Mouse (Mus musculus) layer of hippocampus, adult 2 months (tissue): ENCODE data around the gene Cdk10. TPM values are rescaled to one million over a fixed set of nuclear protein-coding genes. Genes with fewer than 3 reads are reported as not detected.
"Not testable (repeated sequence)": the region's sequence is repeated elsewhere in the genome, so short reads cannot be mapped to it uniquely, and the experiment has no call there.

Experiments
- DNase-seq, 2 experiments: peaks; one replicate each; pipeline ENCODE4 v3.0.0; 2022; ENCODE audit warnings: low spot score in 2 of 2
- H3K27ac ChIP-seq: fragments of 200-600 bp; 2 replicates; pipeline ENCODE4 v1.8.1; 2022
- H3K4me3 ChIP-seq: fragments of 200-600 bp; 2 replicates; pipeline ENCODE4 v1.8.1; 2022; ENCODE audit warnings: mild to moderate bottlenecking
- CTCF ChIP-seq: fragments of 200-600 bp; conservative IDR thresholded peaks from 2 replicates; pipeline ENCODE4 v1.8.1; 2022; ENCODE audit warnings: antibody characterized with exemption, mild to moderate bottlenecking, moderate library complexity
- long read RNA-seq, 2 experiments: library from polyadenylated mRNA; stranded (forward); transcript quantifications; one replicate each; pipeline ENCODE4 v2.0.0; 2021; ENCODE audit warnings: borderline mapping rate in 2 of 2
- total RNA-seq, 2 experiments: library from RNA; stranded (reverse); gene quantifications; 2 replicates each; pipeline ENCODE4 v1.2.3; 2021

Gene Cdk10
- total RNA-seq = 10 to 100 TPM; 93.9 to 98.8 TPM
- long read RNA-seq, experiment 1, transcript Cdk10-212 (13 exons, 1,580 nt) = major isoform, 16 of 42 reads
- long read RNA-seq, experiment 1, transcript Cdk10-201 (13 exons, 1,642 nt) = major isoform, 16 of 42 reads
- long read RNA-seq, experiment 1, partial matches to known transcripts = 2 of 42 reads
- long read RNA-seq, experiment 1, other reads (novel, unspliced or antisense) = 8 of 42 reads
- long read RNA-seq, experiment 2, transcript Cdk10-201 (13 exons, 1,642 nt) = major isoform, 29 of 65 reads
- long read RNA-seq, experiment 2, transcript Cdk10-212 (13 exons, 1,580 nt) = minor isoform, 23 of 65 reads
- long read RNA-seq, experiment 2, partial matches to known transcripts = 6 of 65 reads
- long read RNA-seq, experiment 2, other reads (novel, unspliced or antisense) = 7 of 65 reads

DNA sequence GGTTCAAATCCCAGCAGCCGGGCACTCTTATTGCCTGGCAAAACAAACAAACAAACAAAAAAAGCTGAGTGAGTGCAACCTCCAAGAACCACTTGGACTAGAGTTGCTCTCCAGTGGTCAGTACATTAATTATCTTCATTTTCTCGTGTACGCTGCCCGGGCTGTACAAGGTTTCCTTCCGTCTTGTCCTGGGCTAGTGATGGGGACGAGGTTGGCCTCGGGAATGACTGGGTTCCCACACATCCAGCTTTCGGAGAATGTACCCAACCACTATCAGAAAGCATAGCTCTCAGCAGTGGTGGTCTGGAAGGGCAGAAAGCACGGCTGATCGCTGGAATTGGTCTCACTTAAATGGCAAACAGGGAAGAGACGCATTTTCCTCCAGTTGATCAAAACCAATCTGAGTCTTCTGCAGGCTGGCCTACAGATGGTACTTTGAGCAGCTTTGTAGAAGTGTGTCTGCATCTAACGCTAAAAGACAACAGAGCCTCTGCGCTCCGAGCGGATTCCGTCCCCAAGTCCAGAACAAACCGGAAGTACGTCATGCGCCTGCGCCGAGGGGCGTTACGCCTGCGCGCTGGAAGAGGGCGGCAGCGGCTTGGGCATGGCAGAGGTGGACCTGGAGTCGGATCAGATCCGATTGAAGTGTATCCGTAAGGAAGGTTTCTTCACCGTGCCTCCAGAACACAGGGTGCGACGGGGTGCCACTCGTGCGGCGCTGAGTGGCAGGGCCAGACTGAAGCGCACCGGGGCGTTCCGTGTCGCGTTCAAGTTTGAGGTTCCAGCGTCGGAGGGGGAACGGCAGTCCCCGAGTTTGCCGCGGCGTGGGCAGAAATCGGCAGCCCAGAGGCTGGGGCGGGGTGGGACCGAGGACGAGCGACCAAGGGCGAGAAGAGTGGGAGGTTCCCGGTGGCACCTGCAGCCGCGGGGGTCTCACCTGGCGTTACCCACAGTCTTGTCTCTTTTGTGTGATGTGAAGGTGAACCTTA lies at the start of gene Cdk10:
Gene Cdk10 (plus strand): TSS at position 565 of the 989 bp plus-strand sequence.
- peak; percentile 94 for DNase-seq
- H3K27ac ChIP-seq = peak within 1 kb of the TSS; percentile 93
- no peak; the same call in 1 of the 2 replicates for TF ChIP-seq CTCF
- H3K4me3 ChIP-seq = peak within 1 kb of the TSS; percentile 66

DNA sequence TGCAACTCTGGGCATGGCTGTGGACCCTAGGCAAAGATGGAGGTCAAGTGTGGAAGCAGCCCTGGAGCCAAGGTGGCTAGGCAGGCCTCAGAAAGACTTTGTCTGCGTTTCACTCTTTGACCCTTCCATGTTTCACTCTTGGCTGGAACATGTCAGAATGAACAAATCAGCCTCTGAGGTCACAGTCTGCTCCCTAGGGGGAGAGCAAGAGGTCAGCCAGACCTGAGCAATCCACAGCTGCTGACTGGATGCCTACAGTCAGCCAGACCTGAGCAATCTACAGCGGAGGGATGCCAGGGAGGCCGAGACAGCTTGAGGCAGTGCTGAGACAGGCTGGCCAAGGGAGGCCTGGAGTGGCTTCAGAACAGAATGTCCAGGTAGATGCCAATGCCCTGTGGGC lies 43.3 kb upstream of the Cdk10 start:
- no peak for DNase-seq
- Histone ChIP-seq H3K4me3 (no peak overlapping the region), H3K27ac (no peak overlapping the region)
- no peak for TF ChIP-seq CTCF

GRCm38 (mm10) chr8:123185566-123186409 lies 38.9 kb upstream of the Cdk10 start, which contains the start of gene Dpep1:
TSS of gene Dpep1 (plus strand) at chr8:123186242.
- TF ChIP-seq CTCF = no peak
- Histone ChIP-seq H3K27ac (no peak within 1 kb of the TSS), H3K4me3 (no peak within 1 kb of the TSS)
- DNase-seq = no peak

DNA sequence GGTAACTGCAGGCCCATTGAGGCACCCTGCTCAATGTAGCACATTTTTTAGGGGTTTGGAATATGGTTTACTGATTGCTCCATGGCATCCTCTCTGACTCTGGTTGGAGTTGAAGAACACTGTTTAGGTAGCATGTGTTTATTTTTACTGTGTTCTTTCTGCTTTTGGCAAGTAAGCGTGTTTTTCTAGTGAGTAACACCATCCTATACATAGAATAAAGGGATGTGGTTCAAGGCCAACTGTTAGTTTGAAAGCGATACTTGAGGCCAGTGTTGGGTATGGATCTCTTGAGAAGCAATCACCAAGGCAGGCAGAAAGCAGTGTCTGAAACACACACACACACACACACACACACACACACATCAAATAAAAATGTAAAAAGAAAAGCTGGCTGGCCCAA lies 36.6 kb upstream of the Cdk10 start:
- DNase-seq = no peak
- no peak for TF ChIP-seq CTCF

DNA sequence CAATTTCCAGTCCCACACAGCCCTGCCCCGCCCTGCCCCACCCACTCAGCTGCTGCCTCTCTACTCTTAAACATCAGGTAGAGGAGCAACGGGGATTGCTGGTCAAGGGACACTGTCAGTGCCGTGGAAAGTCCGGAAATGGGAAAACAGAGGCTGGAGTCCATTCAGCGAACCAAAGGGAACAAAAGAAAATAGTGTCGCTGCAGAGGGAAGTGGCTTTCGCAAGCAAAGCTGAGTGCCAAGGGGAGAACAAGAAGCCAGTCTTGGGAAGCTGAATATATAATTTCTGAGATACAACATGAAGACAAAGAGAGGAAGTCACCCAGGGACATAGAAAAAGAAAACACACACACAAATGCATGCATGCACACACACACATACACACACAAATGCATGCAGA lies 35.8 kb upstream of the Cdk10 start:
- no peak for DNase-seq
- H3K4me3 ChIP-seq = no peak overlapping the region
- no peak for TF ChIP-seq CTCF
- H3K27ac ChIP-seq = no peak overlapping the region

More for the DNA sequence above, 36.6 kb upstream of the Cdk10 start:
- H3K4me3 ChIP-seq = no peak overlapping the region
- H3K27ac ChIP-seq = no peak overlapping the region

GRCm38 (mm10) chr8:123190678-123191077 lies 34.0 kb upstream of the Cdk10 start:
- no peak overlapping the region for H3K4me3 ChIP-seq
- TF ChIP-seq CTCF = peak; percentile 77
- DNase-seq = peak; percentile 81 to 82
- peak overlapping the region; percentile 80 for H3K27ac ChIP-seq

DNA sequence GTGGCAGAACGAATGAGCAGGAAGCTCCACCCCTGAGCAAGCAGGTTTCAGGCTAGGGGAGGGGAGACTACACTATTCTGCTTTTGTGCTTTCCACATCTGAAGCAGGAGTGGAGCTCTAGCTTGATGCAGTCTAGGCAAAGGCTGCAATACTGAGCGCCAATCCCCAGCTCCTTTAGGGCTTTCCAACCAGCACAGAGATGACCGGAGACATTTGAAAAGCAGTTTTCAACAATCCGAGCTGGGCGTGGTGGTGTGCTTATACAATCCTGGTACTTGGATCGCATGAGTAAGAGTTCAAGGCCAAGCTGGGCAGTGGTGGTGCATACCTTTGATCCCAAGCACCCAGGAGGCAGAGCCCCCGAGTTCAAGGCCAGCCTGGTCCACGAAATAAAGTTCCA lies 32.7 kb upstream of the Cdk10 start:
- no peak for DNase-seq
- no peak for TF ChIP-seq CTCF
- H3K4me3 ChIP-seq = no peak overlapping the region
- H3K27ac ChIP-seq = no peak overlapping the region

DNA sequence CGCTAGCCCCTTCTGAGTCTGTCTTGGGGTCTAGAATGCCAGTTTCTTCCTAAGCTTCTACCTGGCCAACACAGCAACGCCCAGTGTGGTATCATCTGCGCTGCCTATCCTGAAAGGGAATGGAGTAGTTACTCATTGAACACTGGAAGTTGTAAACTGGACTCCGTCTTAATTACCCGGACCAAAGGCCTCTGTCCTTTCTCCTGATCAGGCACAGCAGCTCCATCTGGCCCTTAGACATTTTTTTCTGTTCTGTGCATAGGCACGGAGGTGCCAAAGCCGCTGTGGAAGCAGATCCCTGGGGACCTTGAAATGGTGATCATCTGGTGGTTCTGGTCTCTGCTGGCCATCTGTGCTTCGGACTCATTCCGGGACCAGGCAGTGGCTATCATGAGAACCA lies 30.9 kb upstream of the Cdk10 start:
- H3K4me3 ChIP-seq = no peak overlapping the region
- no peak for TF ChIP-seq CTCF
- DNase-seq = no peak
- H3K27ac ChIP-seq = no peak overlapping the region

GRCm38 (mm10) chr8:123197016-123197415 lies 27.6 kb upstream of the Cdk10 start:
- DNase-seq, H3K27ac ChIP-seq, H3K4me3 ChIP-seq: not testable (repeated sequence)

DNA sequence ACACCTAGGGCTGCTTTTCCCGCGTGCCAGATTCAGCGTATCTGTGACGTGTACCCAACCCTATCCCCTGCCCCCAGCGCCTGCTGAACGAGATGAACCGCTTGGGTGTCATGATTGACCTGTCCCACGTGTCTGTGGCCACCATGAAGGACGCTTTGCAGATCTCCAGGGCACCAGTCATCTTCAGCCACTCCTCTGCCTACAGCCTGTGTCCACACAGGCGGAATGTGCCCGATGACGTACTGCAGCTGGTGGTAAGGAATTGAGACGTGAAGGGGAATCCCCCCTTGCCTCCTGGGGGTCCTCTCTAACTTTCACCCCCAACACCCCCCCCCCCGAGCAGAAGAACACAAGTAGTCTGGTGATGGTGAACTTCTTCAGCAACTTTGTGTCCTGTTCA lies 24.8 kb upstream of the Cdk10 start:
- Histone ChIP-seq H3K4me3 (no peak overlapping the region), H3K27ac (no peak overlapping the region)
- DNase-seq = no peak
- TF ChIP-seq CTCF = no peak

DNA sequence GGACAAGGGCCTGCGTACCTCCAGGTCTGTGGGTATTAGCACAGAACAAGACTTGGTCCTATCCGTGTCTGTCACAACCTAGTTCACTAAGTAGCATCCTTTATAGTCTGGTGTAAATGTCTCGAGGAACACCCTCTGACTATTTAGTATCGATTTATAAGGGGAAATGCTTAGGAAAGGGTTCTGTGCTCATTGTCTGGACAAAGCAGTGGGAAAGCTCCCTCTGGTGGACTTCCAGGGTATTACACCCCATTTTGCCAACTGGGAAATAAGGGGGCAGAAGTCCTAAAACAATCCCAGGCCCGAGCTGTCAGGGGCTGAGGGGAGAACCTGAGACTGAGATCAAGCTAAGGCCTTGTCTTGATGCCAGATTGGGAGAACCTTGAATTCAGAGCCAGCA lies 22.4 kb upstream of the Cdk10 start:
- peak; percentile 65 to 89 for DNase-seq
- peak; percentile 97 for TF ChIP-seq CTCF
- Histone ChIP-seq H3K27ac (no peak overlapping the region), H3K4me3 (no peak overlapping the region)

- no peak for TF ChIP-seq CTCF
Observed at GRCm38 (mm10) chr8:123203571-123203970, 21.1 kb upstream of the Cdk10 start.

More at GRCm38 (mm10) chr8:123203571-123203970, 21.1 kb upstream of the Cdk10 start:
- no peak overlapping the region for H3K27ac ChIP-seq
- no peak overlapping the region for H3K4me3 ChIP-seq
- no peak for DNase-seq
